Mouse (Mus musculus) c-Kit-negative CD71-positive TER-119-positive erythroid progenitor cells, embryonic 14.5 days (primary cell): ENCODE results near the gene Crebrf.

Experiments used
- DNase-seq: peaks from one replicate; pipeline ENCODE4 v3.0.0-alpha.2; 2013; ENCODE audit warnings: low read depth, low spot score

Crebrf gene

DNA sequence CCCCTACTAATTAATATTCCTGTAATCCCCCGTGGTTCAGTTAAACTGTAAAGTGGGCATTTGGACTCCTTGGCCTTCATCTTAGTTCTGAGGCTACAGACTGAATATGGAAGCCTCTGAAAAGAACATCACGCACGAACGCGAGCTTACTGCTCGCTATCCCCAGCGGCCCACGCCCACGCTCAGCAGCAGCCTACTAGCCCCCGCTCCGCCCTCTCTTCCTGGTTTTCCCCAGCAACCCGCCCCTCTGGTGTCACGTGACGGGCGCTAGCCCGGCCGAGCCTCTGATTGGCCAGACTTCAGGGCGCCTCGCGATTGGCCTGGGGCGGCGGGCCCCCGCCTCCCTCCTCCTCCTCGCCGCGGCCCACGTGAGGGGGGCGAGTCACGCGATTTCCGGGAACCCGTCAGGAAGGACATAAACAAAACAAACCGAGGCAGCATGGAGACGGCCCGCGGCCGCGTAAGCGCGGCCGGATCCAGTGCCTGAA, at the start of gene Crebrf:
Crebrf (plus strand) TSS at position 380 of the 488 bp plus-strand sequence.
- DNase-seq: peak; percentile 93

DNA sequence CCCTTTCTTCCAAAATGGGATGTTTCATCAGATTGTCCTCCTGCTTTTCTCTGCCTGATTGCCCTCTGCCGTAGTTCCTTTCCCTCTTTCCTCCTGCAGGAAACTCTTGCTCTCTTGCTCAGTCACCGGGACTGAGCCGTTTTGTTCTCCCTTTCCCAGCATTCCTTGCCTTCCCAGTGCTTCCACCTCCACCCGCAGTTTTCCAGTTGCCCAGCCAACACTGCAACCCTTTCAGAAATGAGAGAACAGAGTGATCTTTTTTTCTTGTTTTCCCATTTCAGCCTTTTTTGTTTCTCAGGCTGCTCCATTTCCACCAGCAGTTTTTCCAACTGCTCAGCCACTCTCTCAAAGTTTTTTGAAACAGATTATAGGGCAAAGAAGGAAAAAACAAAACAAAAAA, 44.2 kb upstream of the Crebrf start:
- DNase-seq: no peak

DNA sequence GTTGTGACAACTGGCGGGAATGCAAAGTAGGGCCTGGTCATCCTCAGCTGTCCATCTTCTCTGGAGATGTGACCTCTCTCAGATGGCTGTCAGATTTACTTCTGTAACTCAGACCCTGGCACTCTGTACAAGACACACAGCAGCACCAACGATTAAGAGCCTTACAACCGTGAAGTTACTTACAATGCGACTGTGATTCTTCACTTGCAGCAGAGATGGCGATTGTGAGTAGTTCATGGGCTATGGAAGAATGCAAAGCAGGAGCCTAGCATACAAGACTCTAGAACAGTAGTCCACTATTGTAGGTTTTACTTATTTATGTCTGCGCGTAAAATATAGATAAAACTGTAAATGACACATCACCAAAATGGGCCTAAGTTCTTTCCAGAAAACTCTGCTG, 39.6 kb upstream of the Crebrf start:
- DNase-seq: no peak

DNA sequence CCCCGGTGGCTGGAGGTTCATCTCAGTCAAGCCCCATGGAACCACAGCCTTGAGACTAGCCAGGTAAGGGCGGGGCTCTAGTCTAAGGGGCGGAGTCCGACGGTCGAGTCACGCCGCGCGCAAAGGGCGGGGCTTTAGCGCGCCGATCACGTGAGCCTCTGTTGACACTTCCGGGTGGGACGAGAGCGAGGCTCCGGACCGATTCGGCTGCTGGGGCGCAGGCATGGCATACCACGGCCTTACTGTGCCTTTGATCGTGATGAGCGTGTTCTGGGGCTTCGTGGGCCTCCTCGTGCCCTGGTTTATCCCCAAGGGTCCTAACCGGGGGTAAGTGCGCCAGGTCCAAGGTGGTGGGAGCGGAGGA, 39.2 kb upstream of the Crebrf start:
- DNase-seq: peak; percentile 90

DNA sequence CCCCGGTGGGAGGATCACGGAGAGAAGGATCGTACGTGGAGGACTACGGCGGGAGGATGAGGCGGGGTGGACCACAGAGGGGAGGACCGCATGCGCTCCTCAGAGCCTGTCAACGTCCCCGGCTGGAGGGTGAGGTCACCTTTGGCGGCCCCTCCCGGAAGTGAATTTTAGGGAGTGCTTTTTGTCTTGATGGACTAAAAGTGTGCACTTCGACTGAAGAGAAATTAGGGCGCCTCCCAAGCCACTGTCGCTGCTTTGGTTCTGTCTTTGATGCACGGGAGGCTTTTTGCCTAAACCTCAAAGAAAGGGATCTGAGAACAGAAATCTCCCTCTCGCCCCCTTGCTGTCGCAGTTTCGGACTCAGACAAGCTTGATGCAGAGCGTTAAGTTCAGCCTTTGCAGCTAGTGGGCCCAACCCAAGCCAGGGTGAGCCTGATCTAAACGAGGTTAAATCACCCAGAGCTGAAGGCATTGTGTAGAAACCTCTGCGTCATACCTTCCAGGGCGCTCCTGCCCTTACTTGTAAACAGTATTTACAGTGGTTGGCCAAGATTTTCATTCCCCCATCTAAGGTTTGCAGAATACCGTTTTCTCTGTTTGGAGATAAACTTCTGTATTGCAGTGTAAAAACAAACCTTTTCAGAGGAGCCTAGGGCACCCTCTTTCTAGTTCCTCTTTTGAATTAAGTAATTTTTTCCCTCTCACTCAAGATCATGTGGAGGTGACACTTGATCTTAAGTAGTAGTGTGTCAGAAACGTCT, 38.7 kb upstream of the Crebrf start:
- no peak for DNase-seq

GRCm38 (mm10) chr17:26677711-26678637, 37.5 kb upstream of the Crebrf start:
- no peak for DNase-seq

GRCm38 (mm10) chr17:26681276-26681675, 34.2 kb upstream of the Crebrf start:
- DNase-seq: no peak

DNA sequence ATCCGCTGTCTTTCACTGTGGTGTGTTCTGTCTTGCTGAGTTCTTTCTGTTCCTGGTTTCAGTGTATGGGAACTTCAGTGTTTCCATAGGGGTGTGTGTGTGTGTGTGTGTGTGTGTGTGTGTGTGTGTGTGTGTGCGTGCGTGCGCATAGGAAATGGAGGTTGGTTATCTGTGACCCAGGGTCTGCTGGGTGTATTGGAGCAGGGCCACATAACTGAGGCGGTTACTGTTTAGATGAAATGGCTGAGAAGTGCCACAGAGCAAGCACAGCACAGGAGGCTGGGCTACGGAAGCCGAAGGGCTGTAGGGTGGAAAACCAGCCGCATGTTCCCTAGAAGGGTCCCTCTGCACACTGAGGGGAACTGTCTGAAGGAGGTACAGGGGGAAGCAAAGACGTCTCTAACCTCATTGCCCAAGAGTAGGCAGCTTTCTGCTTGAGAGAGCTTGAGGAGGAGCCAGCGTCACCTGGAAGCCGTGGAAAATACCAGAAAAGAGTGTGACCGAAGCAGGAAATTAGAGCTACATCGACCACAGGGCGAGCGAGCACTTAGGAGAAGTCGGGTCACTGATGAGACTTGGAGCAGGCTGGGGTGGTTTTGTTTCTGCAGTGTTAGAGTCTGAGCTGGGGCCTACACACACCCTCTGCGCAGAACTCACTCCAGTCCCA, 29.0 kb upstream of the Crebrf start:
- DNase-seq: no peak

- DNase-seq: no peak
These were observed 26.4 kb upstream of the Crebrf start for GRCm38 (mm10) chr17:26688795-26689735.

DNA sequence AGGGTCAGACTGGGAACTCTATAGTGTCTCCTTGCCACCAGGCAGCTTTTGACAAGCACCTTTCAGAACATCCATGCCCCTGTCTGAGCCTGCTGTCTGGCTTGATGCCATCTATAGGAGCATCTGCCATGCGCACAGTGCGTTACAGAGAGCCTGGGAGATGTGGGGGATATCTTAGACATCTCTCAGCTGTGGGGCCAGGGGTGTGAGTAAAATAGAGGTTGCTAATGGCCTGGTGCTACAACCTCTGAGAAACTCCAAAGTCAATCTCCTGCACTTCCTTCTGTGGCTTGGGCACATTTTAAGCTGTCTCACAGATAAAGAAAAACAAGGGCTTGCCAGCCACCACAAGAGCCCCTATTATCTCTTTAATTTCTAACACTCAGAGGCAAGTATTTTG, 25.6 kb upstream of the Crebrf start:
- no peak for DNase-seq

DNA sequence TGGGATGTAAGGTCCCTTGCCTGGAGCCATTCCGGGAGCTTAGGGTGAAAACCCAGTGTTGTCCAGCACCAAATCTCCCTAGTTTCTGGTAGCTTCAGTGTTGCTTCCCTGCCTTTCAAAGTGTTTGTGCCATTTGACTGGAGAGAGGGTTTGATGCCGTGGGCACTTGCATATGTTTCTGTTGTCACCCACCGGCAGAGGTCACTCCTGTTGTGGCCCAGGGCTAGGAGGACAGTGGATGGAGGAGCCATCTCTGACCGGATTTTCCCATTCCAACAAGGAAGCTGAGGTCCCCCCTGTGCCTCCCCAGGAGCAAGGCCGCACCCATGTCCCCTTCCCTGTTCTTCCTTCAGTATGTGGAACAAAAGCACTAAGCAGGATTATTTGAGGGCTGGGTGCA, 25.2 kb upstream of the Crebrf start:
- no peak for DNase-seq

DNA sequence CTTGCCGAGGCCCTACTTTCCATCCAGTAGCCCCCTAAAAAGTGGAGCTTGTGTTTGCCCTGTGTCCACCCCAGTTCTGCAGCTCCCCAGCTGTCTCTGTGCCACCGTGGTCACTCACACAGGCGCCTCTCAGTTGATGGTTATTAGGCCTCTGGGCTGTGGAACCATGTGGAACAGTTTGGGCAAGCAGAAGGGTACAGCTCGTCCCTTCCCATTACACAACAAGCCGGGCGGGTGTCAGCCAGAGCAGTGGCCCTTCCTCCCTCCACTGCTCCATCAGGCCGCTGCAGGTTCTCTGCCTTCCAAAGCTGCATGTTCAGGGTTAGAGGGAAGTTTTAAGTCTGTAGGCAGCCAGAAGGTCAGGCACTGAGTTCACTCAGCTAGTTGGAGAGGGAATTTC, 24.3 kb upstream of the Crebrf start:
- DNase-seq: no peak

GRCm38 (mm10) chr17:26693424-26693823, 22.0 kb upstream of the Crebrf start:
- no peak for DNase-seq

GRCm38 (mm10) chr17:26694171-26694570, 21.3 kb upstream of the Crebrf start:
- no peak for DNase-seq

GRCm38 (mm10) chr17:26695193-26695592, 20.3 kb upstream of the Crebrf start:
- DNase-seq: no peak

DNA sequence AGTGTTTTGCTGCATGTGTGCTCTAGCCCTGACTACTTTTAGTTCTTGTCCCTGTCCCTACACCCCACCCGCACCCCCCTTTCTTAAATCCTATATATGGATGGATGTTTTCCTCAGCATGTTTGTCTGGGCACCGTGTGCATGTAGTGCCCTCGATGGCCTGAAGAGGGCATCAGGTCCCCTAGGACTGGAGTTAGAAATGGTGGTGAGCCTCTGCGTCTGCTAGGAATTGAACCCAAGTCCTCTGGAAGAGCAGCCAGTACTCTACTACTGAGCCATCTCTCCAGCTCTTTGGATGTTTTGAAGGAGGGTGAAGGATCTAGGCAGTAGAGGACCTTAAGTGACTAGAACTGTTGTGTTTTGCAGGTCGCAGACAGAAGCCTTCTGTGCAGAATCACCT, 16.6 kb upstream of the Crebrf start:
- DNase-seq: no peak

DNA sequence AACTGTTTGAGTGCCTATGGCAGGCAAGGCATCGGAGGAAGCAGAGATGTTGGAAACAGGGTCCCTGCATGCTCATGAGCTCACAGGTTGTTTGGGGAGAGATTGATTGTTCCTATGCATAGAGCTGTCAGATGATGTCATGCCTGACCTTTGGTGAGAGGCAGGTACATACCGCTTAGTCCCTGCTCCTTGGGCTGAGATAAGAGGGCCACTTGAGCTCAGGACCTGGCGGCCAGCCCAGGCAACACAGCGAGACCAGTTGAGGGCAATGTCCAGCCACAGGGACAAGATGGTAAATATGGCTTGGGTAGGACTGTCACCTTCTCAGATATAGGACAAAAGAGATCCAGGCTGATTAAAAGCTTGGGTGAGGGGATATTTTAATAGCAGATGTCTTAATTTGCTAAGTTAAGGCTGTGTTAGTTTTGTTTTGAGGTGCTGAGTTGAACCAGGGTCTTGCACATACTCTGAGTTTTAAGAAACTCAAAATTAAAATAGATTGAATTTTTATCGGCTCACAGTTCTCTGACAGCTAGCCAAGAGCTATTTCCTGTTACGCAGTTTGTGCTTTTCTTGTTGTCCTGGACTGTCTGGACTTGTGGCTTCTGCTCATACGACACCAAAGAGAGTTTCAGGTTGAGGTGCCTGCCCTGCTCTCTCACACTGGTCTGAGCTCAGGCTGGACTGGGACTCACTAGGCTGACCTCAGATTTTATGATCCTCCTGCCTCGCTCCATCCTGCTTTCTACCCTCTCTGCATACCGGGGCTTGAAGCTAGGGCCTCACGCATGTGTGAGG, 15.4 kb upstream of the Crebrf start:
- DNase-seq: no peak

GRCm38 (mm10) chr17:26701565-26701964, 13.9 kb upstream of the Crebrf start:
- DNase-seq: no peak

GRCm38 (mm10) chr17:26702621-26703020, 12.8 kb upstream of the Crebrf start:
- DNase-seq: no peak

DNA sequence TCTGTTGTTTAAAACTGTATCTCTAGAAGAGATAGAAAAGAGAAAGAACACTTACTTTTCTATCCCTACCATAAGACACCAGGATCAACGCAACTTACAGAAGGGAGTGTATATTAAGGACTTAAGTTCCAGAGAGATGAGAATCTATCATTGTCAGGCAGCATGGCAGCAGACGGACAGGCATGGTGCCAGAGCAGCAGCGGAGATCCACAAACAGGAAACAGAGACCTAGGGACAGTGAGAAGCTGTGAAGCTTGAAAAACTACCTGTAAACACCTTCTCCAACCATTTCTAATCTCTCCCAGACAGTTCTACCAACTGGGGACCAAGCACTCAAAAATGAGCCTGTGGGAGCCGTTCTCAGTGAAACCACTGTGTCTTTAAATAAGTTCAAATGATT, 11.8 kb upstream of the Crebrf start:
- no peak for DNase-seq
